Mouse (Mus musculus) megakaryocyte, embryonic 14.5 days (primary cell): ENCODE measurements at regions not wholly inside any gene's neighbourhood (a gene's known extent, or its start where the extent isn't known, plus 50 kb on each side); places are given as distances from the start of the nearest gene placed in this dataset.

ENCODE experiments used
- H3K27me3 ChIP-seq: replicated peaks from 2 replicates; pipeline ENCODE3; 2012; ENCODE audit warnings: inconsistent platforms
- H3K36me3 ChIP-seq: replicated peaks from 2 replicates; pipeline ENCODE3; 2012; ENCODE audit warnings: low read length, inconsistent platforms, mixed read lengths
- H3K4me1 ChIP-seq: 2 replicates; pipeline ENCODE4 v1.6.1; 2012; ENCODE audit warnings: inconsistent platforms
- H3K4me3 ChIP-seq: replicated peaks from 2 replicates; pipeline ENCODE3; 2012; ENCODE audit warnings: moderate library complexity, mild to moderate bottlenecking, inconsistent platforms
- H3K9me3 ChIP-seq: 2 replicates; pipeline ENCODE4 v1.6.1; 2012; ENCODE audit warnings: inconsistent platforms
- FLI1 ChIP-seq: IDR thresholded peaks from 2 replicates; pipeline ENCODE4 v1.6.1; 2012; ENCODE audit warnings: low read length, inconsistent platforms, mixed read lengths
- GATA1 ChIP-seq: IDR thresholded peaks from 3 replicates; pipeline ENCODE4 v1.6.1; 2012; ENCODE audit warnings: mixed read lengths, low read length, inconsistent platforms, borderline replicate concordance

GRCm38 (mm10) chr5:43047316-43047715, 185.7 kb upstream of the Cpeb2 start:
- Histone ChIP-seq H3K4me3 (no peak overlapping the region), H3K27me3 (no peaks in the 10 kb centered on the region), H3K4me1 (peaks cover 73% of the 10 kb centered on the region), H3K9me3 (no peaks in the 10 kb centered on the region), H3K36me3 (no peaks in the 10 kb centered on the region)
- TF ChIP-seq GATA1 (no peak), FLI1 (no peak)

DNA sequence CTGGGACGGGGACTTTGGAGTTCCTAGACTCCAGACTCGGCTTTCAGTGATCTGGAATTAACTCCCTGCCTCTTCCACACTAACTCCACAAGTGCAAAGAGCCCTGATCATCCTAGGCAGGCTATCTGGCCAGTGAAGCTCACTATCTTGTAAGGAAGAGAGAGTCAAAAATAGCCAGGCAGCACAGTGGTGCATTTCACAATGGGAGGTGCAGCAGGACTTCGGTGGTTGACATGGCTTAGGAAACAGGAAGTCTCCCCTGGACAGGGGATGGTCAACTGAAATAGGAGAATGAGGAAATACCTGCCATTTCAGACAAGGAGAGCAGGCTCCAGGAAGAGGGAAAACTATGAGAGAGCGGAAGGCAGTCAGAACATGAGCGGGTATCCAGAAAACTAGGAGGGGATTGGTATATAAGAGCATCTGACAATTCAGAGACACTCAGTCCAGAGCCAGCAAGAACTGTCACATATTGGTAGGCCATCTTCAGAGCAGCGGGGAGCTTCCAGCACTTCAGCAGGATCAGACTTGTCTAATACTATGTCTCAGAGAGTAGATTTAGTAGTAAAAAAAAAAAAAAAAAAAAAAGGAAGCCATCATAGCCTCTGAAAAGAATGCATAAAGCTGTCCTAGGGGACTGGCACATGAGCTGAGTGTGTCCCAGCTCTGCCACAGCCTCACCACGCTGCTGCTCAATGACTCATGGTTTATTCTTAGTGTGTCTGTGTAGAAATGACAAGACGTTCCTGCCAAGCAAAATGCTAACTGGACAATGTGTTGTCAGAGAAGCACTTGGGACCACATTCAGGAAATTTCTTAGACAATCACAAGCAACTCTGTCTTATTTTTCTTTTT, 184.5 kb upstream of the Cpeb2 start:
- H3K27me3 ChIP-seq = no peaks in the 10 kb centered on the region
- peak overlapping the region; percentile 81 for H3K4me3 ChIP-seq
- peaks cover 70% of the 10 kb centered on the region for H3K4me1 ChIP-seq
- H3K9me3 ChIP-seq = no peaks in the 10 kb centered on the region
- H3K36me3 ChIP-seq = no peaks in the 10 kb centered on the region
- TF ChIP-seq GATA1 = no peak
- no peak for TF ChIP-seq FLI1

- Histone ChIP-seq H3K9me3 (no peaks in the 10 kb centered on the region), H3K36me3 (no peaks in the 10 kb centered on the region), H3K4me1 (peaks cover 74% of the 10 kb centered on the region), H3K4me3 (peak overlapping the region; percentile 3), H3K27me3 (no peaks in the 10 kb centered on the region)
- no peak for TF ChIP-seq GATA1
- TF ChIP-seq FLI1 = no peak
These were observed 183.3 kb upstream of the Cpeb2 start for GRCm38 (mm10) chr5:43049381-43050301.

- peaks cover 80% of the 10 kb centered on the region for H3K4me1 ChIP-seq
- no peaks in the 10 kb centered on the region for H3K27me3 ChIP-seq
- H3K4me3 ChIP-seq = no peak overlapping the region
- H3K9me3 ChIP-seq = no peaks in the 10 kb centered on the region
- no peak for TF ChIP-seq GATA1
- no peak for TF ChIP-seq FLI1
- no peaks in the 10 kb centered on the region for H3K36me3 ChIP-seq
These were observed 181.9 kb upstream of the Cpeb2 start for GRCm38 (mm10) chr5:43050961-43051517.

DNA sequence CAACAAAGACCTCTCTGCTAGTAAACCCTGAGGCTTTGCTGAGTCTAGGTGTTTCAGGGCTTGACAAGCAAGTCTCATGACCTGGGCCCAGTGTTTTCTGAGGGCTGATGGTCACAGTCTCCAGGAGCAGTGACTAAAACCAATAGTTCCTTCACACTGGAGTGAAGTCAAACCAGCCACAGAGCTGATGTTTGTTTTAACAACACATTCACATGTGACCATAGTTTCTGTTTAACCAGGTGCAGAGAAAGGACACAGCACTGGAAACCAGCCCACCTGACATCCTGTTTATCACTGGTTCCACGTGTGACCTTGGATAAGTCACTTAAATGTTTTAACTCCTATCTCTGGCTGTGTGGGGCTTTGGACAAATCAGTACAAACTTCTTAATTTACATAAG, 180.3 kb upstream of the Cpeb2 start:
- no peaks in the 10 kb centered on the region for H3K9me3 ChIP-seq
- peaks cover 72% of the 10 kb centered on the region for H3K4me1 ChIP-seq
- no peaks in the 10 kb centered on the region for H3K27me3 ChIP-seq
- TF ChIP-seq FLI1 (no peak), GATA1 (no peak)
- no peaks in the 10 kb centered on the region for H3K36me3 ChIP-seq
- H3K4me3 ChIP-seq = no peak overlapping the region

GRCm38 (mm10) chr5:43054586-43054985, 178.4 kb upstream of the Cpeb2 start:
- H3K4me1 ChIP-seq = peaks cover 53% of the 10 kb centered on the region
- no peaks in the 10 kb centered on the region for H3K9me3 ChIP-seq
- H3K36me3 ChIP-seq = no peaks in the 10 kb centered on the region
- no peak overlapping the region for H3K4me3 ChIP-seq
- TF ChIP-seq FLI1 (no peak), GATA1 (no peak)
- H3K27me3 ChIP-seq = no peaks in the 10 kb centered on the region

DNA sequence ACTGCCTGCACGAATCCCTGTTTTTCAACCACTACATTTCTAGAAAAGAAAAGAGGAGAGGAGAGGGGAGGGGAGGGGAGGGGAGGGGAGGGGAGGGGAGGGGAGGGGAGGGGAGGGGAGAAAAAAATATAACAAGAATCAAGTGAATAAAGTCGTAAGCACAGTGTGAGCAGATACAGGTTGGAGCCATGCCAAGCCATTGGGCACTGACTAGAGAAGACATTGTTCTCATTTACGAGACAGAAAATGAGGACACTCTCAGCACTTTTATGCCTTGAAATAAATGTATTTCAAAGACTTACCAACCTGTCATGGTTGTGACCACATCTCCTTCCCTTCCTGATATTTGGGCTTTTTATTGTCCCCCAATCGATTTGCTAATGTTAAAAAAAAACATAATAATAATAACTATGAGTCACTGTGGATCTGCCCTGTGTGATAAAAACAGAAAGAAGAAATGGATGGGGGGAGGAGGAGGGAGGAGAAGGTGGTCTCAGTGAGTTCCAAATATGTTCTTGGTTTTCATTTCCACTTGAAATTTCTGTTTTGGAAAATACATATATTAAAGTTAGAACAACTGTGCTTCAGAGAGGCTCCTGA, 177.8 kb upstream of the Cpeb2 start:
- Histone ChIP-seq H3K36me3 (no peaks in the 10 kb centered on the region), H3K4me3 (no peak overlapping the region), H3K9me3 (no peaks in the 10 kb centered on the region), H3K27me3 (no peaks in the 10 kb centered on the region), H3K4me1 (peaks cover 47% of the 10 kb centered on the region)
- TF ChIP-seq GATA1 (no peak), FLI1 (no peak)

GRCm38 (mm10) chr5:43056486-43056885, 176.5 kb upstream of the Cpeb2 start:
- Histone ChIP-seq H3K4me1 (peaks cover 39% of the 10 kb centered on the region), H3K27me3 (no peaks in the 10 kb centered on the region), H3K4me3 (no peak overlapping the region), H3K9me3 (no peaks in the 10 kb centered on the region), H3K36me3 (no peaks in the 10 kb centered on the region)
- TF ChIP-seq FLI1 (no peak), GATA1 (no peak)

GRCm38 (mm10) chr5:43061243-43061642, 171.7 kb upstream of the Cpeb2 start:
- Histone ChIP-seq H3K4me3 (no peak overlapping the region), H3K9me3 (no peaks in the 10 kb centered on the region), H3K27me3 (no peaks in the 10 kb centered on the region), H3K4me1 (peaks cover 21% of the 10 kb centered on the region), H3K36me3 (no peaks in the 10 kb centered on the region)
- TF ChIP-seq FLI1 = no peak
- TF ChIP-seq GATA1 = no peak
